Mouse (Mus musculus) myocyte (in vitro differentiated cells): ENCODE results near the gene Asprv1.

Experiments
- CEBPB ChIP-seq: IDR thresholded peaks from 2 replicates; pipeline ENCODE4 v1.6.1; 2011; ENCODE audit warnings: mild to moderate bottlenecking, moderate library complexity; ENCODE audit not compliant: poor library complexity, insufficient read depth, severe bottlenecking
- E2F4 ChIP-seq: IDR thresholded peaks from one replicate; pipeline ENCODE4 v1.6.1; 2011; ENCODE audit warnings: mild to moderate bottlenecking, control low read depth, moderate library complexity; ENCODE audit not compliant: insufficient read depth
- MAX ChIP-seq: IDR thresholded peaks from one replicate; pipeline ENCODE4 v1.6.1; 2011; ENCODE audit warnings: low read depth, mild to moderate bottlenecking, control low read depth
- MYOD1 ChIP-seq, 3 experiments: IDR thresholded peaks; one replicate each; pipeline ENCODE4 v1.6.1; 2011; ENCODE audit warnings: control low read depth in 2 of 3, low read depth in 2 of 3, mild to moderate bottlenecking in 2 of 3, moderate library complexity in 1 of 3; ENCODE audit not compliant: insufficient read length in 2 of 3, control insufficient read depth in 1 of 3
- MYOG ChIP-seq, 3 experiments: IDR thresholded peaks; one replicate each; pipeline ENCODE4 v1.6.1; 2011; ENCODE audit warnings: control low read depth in 2 of 3, low read depth in 2 of 3, mild to moderate bottlenecking in 2 of 3; ENCODE audit not compliant: insufficient read length in 2 of 3, control insufficient read depth in 1 of 3, insufficient read depth in 1 of 3
- POLR2A ChIP-seq: IDR thresholded peaks from one replicate; pipeline ENCODE4 v1.6.1; 2011; ENCODE audit warnings: low read depth, mild to moderate bottlenecking, control low read depth, moderate library complexity; ENCODE audit not compliant: insufficient read length
- POLR2AphosphoS2 ChIP-seq: IDR thresholded peaks from one replicate; pipeline ENCODE4 v1.6.1; 2011; ENCODE audit warnings: low read depth, control low read depth; ENCODE audit not compliant: insufficient read length
- TCF3 ChIP-seq: IDR thresholded peaks from one replicate; pipeline ENCODE4 v1.6.1; 2011; ENCODE audit warnings: low read depth, control low read depth; ENCODE audit not compliant: insufficient read length
- USF1 ChIP-seq: IDR thresholded peaks from one replicate; pipeline ENCODE4 v1.6.1; 2011; ENCODE audit warnings: low read depth, mild to moderate bottlenecking, control low read depth, moderate library complexity

- TF ChIP-seq POLR2A (peak; percentile 70), MYOD1 (IDR thresholded peaks at IDR 0.05; ENCODE audit: control insufficient read depth in 1 of 3, insufficient read length in 2 of 3, low read depth in 2 of 3) (no peak), MAX (no peak), E2F4 (no peak), POLR2AphosphoS2 (peak; percentile 78), MYOG (IDR thresholded peaks at IDR 0.05; ENCODE audit: control insufficient read depth in 1 of 3, insufficient read depth in 1 of 3, insufficient read length in 2 of 3, low read depth in 2 of 3) (no peak), TCF3 (no peak), CEBPB (no peak), USF1 (no peak)
Measured at GRCm38 (mm10) chr6:86668580-86669239, 40.7 kb downstream of the Asprv1 start, which contains the start of gene Mxd1.
